Mouse (Mus musculus) limb, embryonic 12.5 days (tissue): ENCODE measurements around the gene Skor1. TPM values are rescaled to one million over a fixed set of nuclear protein-coding genes. Genes with fewer than 3 reads are reported as not detected.

Source experiments
- ATAC-seq: fragments of 200-750 bp; cut with Nextera tagmentation; 2 replicates; pipeline ENCODE4 v1.8.0; 2017; ENCODE audit warnings: low read depth, moderate TSS enrichment; ENCODE audit not compliant: insufficient number of reproducible peaks, insufficient read depth, low FRiP score, low TSS enrichment
- H3K27ac ChIP-seq: fragments of 300-500 bp; sonication (generic); 2 replicates; pipeline ENCODE4 v1.5.1; 2016; ENCODE audit warnings: mild to moderate bottlenecking, moderate library complexity
- H3K27me3 ChIP-seq: fragments of 300-500 bp; sonication (generic); 2 replicates; pipeline ENCODE4 v1.6.1; 2016; ENCODE audit warnings: mild to moderate bottlenecking, moderate library complexity
- H3K36me3 ChIP-seq: fragments of 300-500 bp; sonication (generic); 2 replicates; pipeline ENCODE4 v1.6.1; 2016; ENCODE audit warnings: mild to moderate bottlenecking, moderate library complexity
- H3K4me1 ChIP-seq: fragments of 300-500 bp; sonication (generic); replicated peaks from 2 replicates; pipeline ENCODE4 v1.6.1; 2016
- H3K4me2 ChIP-seq: fragments of 300-500 bp; sonication (generic); 2 replicates; pipeline ENCODE4 v1.6.1; 2016; ENCODE audit warnings: mild to moderate bottlenecking, moderate library complexity
- H3K4me3 ChIP-seq: fragments of 300-500 bp; sonication (generic); replicated peaks from 2 replicates; pipeline ENCODE4 v1.5.1; 2016; ENCODE audit warnings: mild to moderate bottlenecking
- H3K9ac ChIP-seq: fragments of 300-500 bp; sonication (generic); replicated peaks from 2 replicates; pipeline ENCODE4 v1.6.1; 2016; ENCODE audit warnings: mild to moderate bottlenecking, moderate library complexity
- H3K9me3 ChIP-seq: fragments of 300-500 bp; sonication (generic); 2 replicates; pipeline ENCODE4 v1.6.1; 2016; ENCODE audit warnings: mild to moderate bottlenecking, moderate library complexity
- WGBS: fragments of 180-500 bp; shearing (Covaris S2); methylation state at CpG from one replicate; pipeline ENCODE4 v1.1.7; 2016; 5-methylcytosine and 5-hydroxymethylcytosine counted together
- polyA plus RNA-seq: library from polyadenylated mRNA; unstranded; fragments of >200 nt; fragmentation: Nextera tagmentation; extraction: Ambion mirVana; gene quantifications from 2 replicates; pipeline ENCODE4 v1.2.1, GENCODE M21; 2016

The Skor1 gene
- polyA plus RNA-seq = 0.11 and 0.12 TPM in 2 replicates

DNA sequence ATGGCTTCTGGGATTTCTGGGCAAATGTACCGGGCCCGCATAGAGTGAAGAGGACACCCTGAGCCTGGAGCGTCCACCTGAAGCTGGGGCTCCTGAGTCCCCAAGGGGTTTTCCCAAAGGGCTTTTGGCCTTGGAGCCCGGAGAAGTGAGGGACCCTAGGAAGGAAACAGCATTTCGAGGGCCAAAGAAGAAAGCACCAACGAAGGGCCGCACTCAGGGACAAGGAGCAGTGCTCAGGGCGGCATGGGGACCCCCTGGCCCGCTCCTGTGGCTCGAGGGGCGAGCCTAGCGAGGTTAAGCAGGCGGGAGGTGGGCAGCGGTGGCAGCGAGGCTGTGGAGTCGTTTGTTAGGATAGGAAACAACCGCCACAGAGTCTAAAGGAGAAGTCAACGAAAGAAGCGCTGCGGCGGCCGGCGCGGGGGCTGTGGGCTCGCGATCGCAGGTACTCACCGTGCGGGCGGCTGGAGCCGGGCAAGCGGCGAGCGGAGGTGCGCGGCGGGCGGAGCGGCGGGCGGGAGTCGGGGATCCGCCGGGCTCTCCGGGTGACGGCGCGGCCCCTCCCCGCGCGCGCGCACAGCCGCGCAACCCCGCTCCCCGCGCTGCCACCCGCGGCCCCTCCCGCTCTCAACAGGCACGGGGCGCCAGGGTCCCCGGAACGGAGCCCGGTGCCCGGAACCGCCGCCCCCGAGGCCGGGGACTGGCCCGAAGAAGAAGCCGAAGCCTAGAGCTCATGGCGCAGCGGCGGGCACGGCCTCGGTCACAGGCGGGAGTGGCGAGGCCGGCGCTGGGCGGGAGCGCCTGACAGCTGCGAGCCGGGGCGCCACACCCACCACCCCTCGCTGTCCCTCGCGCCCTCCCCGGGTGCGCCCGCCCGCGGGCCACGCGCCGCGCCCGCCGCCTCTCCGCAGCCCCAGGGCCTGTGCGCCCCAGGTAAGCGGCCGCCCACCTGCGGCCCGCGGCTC lies at the start of gene Skor1:
Gene Skor1 (minus strand): TSS at position 552 of the 962 bp plus-strand sequence.
- under 1% methylated on average over 84 of the region's 108 CpGs for WGBS
- Histone ChIP-seq H3K4me1 (peaks cover 49% of the 10 kb centered on the region), H3K4me3 (peak within 1 kb of the TSS; percentile 47), H3K4me2 (peak within 1 kb of the TSS; percentile 82), H3K27ac (no peak within 1 kb of the TSS), H3K36me3 (no peaks in the 10 kb centered on the region), H3K9ac (peak within 1 kb of the TSS; percentile 27; the same call in 1 of the 2 replicates), H3K27me3 (peaks cover 100% of the 10 kb centered on the region), H3K9me3 (peaks cover 6% of the 10 kb centered on the region; the same call in 1 of the 2 replicates)
- ATAC-seq = no peak

- WGBS = under 1% methylated on average over 8 of the region's 8 CpGs
These were observed 48.5 kb upstream of the Skor1 start for GRCm38 (mm10) chr9:63197252-63197651.

DNA sequence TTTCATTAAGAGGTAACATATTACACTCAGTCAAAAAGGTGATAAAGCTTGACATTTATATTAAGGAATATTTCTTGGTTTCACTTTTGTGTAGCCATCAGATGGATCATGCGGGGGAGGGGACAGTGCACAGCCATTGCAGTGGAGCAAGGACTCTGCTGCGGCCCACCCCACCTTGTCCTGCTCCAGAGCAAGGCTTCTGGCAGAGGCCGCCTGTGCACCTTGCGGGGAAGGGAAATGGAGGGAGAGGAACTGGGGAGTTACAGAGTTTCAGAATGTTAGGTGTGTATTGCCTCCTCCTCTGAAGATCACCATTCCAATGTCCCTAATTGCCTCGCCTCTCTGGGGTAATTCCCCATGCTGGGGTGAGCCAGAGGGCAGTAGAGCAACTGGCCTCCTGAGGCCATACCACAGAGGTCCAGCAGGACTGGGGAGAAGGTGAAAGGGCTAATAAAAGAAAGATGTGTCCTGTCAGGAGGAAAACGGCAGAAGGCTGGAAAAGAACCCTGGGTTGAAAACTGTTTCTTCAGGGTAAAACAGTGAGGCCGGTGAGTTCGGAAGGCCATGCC lies 47.4 kb upstream of the Skor1 start:
- no peak overlapping the region for H3K4me3 ChIP-seq

More at GRCm38 (mm10) chr9:63197252-63197651, 48.5 kb upstream of the Skor1 start:
- Histone ChIP-seq H3K27ac (no peak overlapping the region), H3K27me3 (no peaks in the 10 kb centered on the region), H3K9ac (no peak overlapping the region), H3K4me2 (peak overlapping the region; percentile 27), H3K4me1 (peaks cover 60% of the 10 kb centered on the region), H3K9me3 (peaks cover 3% of the 10 kb centered on the region; the same call in 1 of the 2 replicates), H3K4me3 (no peak overlapping the region), H3K36me3 (peaks cover 13% of the 10 kb centered on the region; the same call in 1 of the 2 replicates)
- ATAC-seq = no peak

GRCm38 (mm10) chr9:63195523-63195922 lies 46.8 kb upstream of the Skor1 start:
- H3K4me2 ChIP-seq = peak overlapping the region; percentile 6; the same call in 1 of the 2 replicates
- WGBS = 15% methylated on average over 4 of the region's 4 CpGs
- H3K27ac ChIP-seq = no peak overlapping the region
- H3K9ac ChIP-seq = no peak overlapping the region
- no peak overlapping the region for H3K4me3 ChIP-seq
- H3K4me1 ChIP-seq = peaks cover 60% of the 10 kb centered on the region
- H3K27me3 ChIP-seq = no peaks in the 10 kb centered on the region
- H3K9me3 ChIP-seq = no peaks in the 10 kb centered on the region
- ATAC-seq = no peak
- H3K36me3 ChIP-seq = peaks cover 11% of the 10 kb centered on the region; the same call in 1 of the 2 replicates

More for the DNA sequence above, 47.4 kb upstream of the Skor1 start:
- Histone ChIP-seq H3K27me3 (no peaks in the 10 kb centered on the region), H3K36me3 (peaks cover 12% of the 10 kb centered on the region; the same call in 1 of the 2 replicates), H3K27ac (0 out of 2 replicates have a peak overlapping the region, but pooled peaks have one; percentile 23), H3K4me1 (peaks cover 60% of the 10 kb centered on the region), H3K9me3 (no peaks in the 10 kb centered on the region), H3K9ac (no peak overlapping the region), H3K4me2 (0 out of 2 replicates have a peak overlapping the region, but pooled peaks have one; percentile 19)
- no peak for ATAC-seq
- 24% methylated on average over 8 of the region's 8 CpGs for WGBS

GRCm38 (mm10) chr9:63194791-63195190 lies 46.0 kb upstream of the Skor1 start:
- Histone ChIP-seq H3K27ac (no peak overlapping the region), H3K4me3 (no peak overlapping the region), H3K9me3 (no peaks in the 10 kb centered on the region), H3K36me3 (peaks cover 16% of the 10 kb centered on the region; the same call in 1 of the 2 replicates), H3K4me2 (no peak overlapping the region), H3K4me1 (peaks cover 60% of the 10 kb centered on the region), H3K9ac (no peak overlapping the region), H3K27me3 (no peaks in the 10 kb centered on the region)
- ATAC-seq = no peak
- WGBS = 38% methylated on average over 9 of the region's 9 CpGs

DNA sequence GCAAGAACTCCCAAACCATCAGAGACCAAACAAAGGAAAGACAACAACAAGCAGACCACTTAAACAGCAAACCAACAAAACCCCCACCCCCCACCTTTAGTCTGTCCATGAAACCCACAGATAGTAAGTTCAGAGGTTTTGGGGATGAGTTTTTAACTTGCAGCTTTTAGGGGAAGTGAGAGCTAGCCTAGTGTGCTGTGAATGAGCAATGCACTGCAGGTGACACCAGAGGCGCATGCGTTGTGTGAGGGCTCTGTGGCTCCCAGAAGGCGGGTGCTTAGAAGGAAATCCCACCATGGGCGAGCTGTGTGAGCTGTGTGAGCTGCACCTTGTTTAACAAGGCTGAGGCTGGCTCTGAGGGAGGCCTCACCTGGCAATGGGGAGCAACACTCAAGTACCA lies 44.0 kb upstream of the Skor1 start:
- Histone ChIP-seq H3K9me3 (no peaks in the 10 kb centered on the region), H3K4me1 (peaks cover 53% of the 10 kb centered on the region), H3K9ac (no peak overlapping the region), H3K4me2 (no peak overlapping the region), H3K36me3 (peaks cover 23% of the 10 kb centered on the region), H3K27me3 (no peaks in the 10 kb centered on the region), H3K4me3 (no peak overlapping the region), H3K27ac (no peak overlapping the region)
- 57% methylated on average over 4 of the region's 4 CpGs for WGBS
- ATAC-seq = no peak

GRCm38 (mm10) chr9:63187310-63187709 lies 38.5 kb upstream of the Skor1 start:
- Histone ChIP-seq H3K9ac (no peak overlapping the region), H3K9me3 (no peaks in the 10 kb centered on the region), H3K4me3 (no peak overlapping the region), H3K4me1 (peaks cover 41% of the 10 kb centered on the region), H3K27ac (no peak overlapping the region), H3K27me3 (peaks cover 12% of the 10 kb centered on the region; the same call in 1 of the 2 replicates), H3K4me2 (no peak overlapping the region), H3K36me3 (peaks cover 23% of the 10 kb centered on the region)
- ATAC-seq = no peak
- 24% methylated on average over 7 of the region's 7 CpGs for WGBS

DNA sequence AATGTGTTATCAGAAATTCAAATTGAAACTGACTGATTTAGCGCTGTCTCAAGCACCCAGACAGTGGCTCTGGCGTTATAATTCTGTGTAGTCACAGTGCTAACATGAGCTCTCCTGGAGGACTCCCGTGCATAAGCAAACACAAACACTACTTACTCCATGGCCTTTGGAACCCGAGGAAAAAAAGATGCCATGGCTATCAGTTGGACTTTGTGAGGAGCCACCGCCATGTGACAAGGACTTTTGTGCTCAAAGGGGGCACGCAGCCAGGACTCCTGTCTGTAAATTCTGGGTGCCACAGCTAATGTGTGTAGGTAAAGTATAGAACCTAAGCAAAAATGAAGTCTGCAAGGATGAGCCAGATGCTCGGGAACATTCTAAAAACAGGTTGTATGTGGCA lies 36.5 kb upstream of the Skor1 start:
- Histone ChIP-seq H3K4me1 (peaks cover 53% of the 10 kb centered on the region), H3K27ac (no peak overlapping the region), H3K36me3 (peaks cover 10% of the 10 kb centered on the region), H3K9me3 (no peaks in the 10 kb centered on the region), H3K27me3 (peaks cover 12% of the 10 kb centered on the region), H3K9ac (no peak overlapping the region), H3K4me3 (no peak overlapping the region), H3K4me2 (no peak overlapping the region)
- ATAC-seq = no peak
- WGBS = 85% methylated on average over 7 of the region's 7 CpGs

DNA sequence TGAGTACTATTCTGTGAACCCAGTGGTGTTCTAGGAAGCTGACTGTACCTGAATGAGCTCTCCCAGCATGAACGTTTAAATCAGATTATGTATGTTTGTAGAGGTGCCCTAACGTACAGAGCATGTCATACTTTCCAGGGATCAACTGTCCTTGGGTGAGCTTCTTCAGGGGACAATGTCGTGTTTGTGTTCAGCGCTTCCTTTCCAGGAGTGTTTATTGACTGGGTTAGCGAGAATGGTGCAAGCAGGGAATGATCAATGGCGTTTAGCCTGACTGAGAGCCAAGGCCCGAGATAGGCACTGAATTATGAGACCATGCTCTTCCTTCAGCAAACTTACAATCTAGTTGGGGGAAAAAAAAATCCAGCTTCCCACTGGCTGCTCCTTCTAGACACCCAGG lies 35.1 kb upstream of the Skor1 start:
- no peak overlapping the region for H3K9ac ChIP-seq
- no peak overlapping the region for H3K4me3 ChIP-seq
- ATAC-seq = no peak
- H3K36me3 ChIP-seq = peaks cover 14% of the 10 kb centered on the region
- H3K4me1 ChIP-seq = peaks cover 53% of the 10 kb centered on the region
- H3K27me3 ChIP-seq = peaks cover 12% of the 10 kb centered on the region
- H3K4me2 ChIP-seq = no peak overlapping the region
- H3K9me3 ChIP-seq = no peaks in the 10 kb centered on the region
- WGBS = 66% methylated on average over 7 of the region's 7 CpGs
- H3K27ac ChIP-seq = no peak overlapping the region

DNA sequence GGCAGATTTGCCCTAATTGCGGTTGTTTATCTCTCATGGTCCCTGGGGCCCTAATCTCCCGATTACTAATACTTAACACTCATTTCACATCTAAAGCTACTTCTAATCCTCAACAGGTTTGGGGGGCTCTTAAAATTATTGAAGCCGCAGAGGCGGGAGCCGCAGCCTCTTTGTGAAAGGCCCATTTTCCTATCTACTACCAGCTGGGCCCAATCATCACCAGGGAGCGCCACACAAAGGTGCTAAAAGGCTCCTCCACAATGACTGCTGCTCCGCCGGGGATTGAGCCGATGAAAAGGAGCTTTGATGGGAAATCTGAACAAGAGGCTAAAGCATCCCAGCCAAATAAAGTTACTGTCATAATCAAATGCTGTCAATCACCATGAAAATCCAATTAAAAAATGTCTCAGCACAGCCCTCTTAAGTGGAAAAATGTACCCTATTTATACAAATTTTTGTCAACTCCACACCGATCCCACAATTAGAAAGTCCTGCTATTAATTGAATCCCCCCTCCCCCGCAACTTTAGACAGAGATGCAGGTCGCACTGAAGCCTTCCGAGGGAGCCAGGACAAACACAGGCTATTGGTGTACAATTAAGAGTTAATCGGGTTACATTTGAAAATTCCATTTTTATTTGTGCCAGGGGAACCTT lies 33.7 kb upstream of the Skor1 start:
- peaks cover 18% of the 10 kb centered on the region for H3K36me3 ChIP-seq
- H3K4me1 ChIP-seq = peaks cover 45% of the 10 kb centered on the region
- H3K9me3 ChIP-seq = no peaks in the 10 kb centered on the region
- no peak overlapping the region for H3K9ac ChIP-seq
- ATAC-seq = no peak
- 22% methylated on average over 14 of the region's 14 CpGs for WGBS
- peaks cover 10% of the 10 kb centered on the region for H3K27me3 ChIP-seq
- H3K4me3 ChIP-seq = no peak overlapping the region
- no peak overlapping the region for H3K4me2 ChIP-seq
- H3K27ac ChIP-seq = no peak overlapping the region
